In genomic region chr1:134096264-134096934, GRCm38 (mm10) we compare ENCODE assay signal across 10 mouse cellular contexts. TPM values are rescaled to one million over a fixed set of nuclear protein-coding genes. Genes with fewer than 3 reads are reported as not detected.
A peak's percentile ranks its signal among the peaks of the same experiment; 100 is the strongest.
DNase-seq lines count a peak whose midpoint lies in the region; ATAC-seq and TF ChIP-seq lines count a peak whose summit lies in the region.
"Had no signal": no experiment of that assay in that cellular context is flagged by ENCODE, and none has a peak within 500 bp of the region (broad histone marks: within the 10 kb centered on the region; RNA-seq: fewer than 3 reads in every experiment).

No protein-coding gene starts in this region.

- ATAC-seq in forebrain, embryonic 14.5 days, result peak; percentile 88
- ATAC-seq in kidney, postnatal 0 days (replicated peaks; ENCODE audit: low FRiP score, low read depth), result no peak
- ATAC-seq in midbrain, embryonic 11.5 days (ENCODE audit: low FRiP score), result peak; percentile 15
- no peak for ATAC-seq in activated CD4-positive, CD25-positive, alpha-beta regulatory T cell, adult 4 months
- no peak for ATAC-seq in erythroid progenitor cell, adult 5-6 weeks (replicated peaks; ENCODE audit: low FRiP score, poor library complexity, severe bottlenecking)

- no peaks in the 10 kb centered on the region for H3K36me3 ChIP-seq in forebrain, embryonic 14.5 days (ENCODE audit: control insufficient read depth, insufficient read depth, low read length)
- no peaks in the 10 kb centered on the region for H3K36me3 ChIP-seq in kidney, postnatal 0 days (ENCODE audit: insufficient read depth, low read length)
- no peaks in the 10 kb centered on the region for H3K36me3 ChIP-seq in midbrain, embryonic 11.5 days (ENCODE audit: control insufficient read depth, insufficient read depth, low read length)
- H3K36me3 ChIP-seq: G1E had no signal

- H3K4me1 ChIP-seq in forebrain, embryonic 14.5 days (ENCODE audit: control insufficient read depth, insufficient read depth, low read length), result peaks cover 63% of the 10 kb centered on the region
- H3K4me1 ChIP-seq in kidney, postnatal 0 days (replicated peaks; ENCODE audit: insufficient read depth, low read length), result peaks cover 67% of the 10 kb centered on the region
- peaks cover 26% of the 10 kb centered on the region for H3K4me1 ChIP-seq in midbrain, embryonic 11.5 days (ENCODE audit: control insufficient read depth, insufficient read depth, low read length)

- no peak for TF ChIP-seq CTCF in gastrocnemius, adult 2 months (IDR thresholded peaks at IDR 0.05)
- TF ChIP-seq CTCF in kidney, postnatal 0 days (IDR thresholded peaks at IDR 0.05; ENCODE audit: low read depth), result no peak

- H3K4me2 ChIP-seq in forebrain, embryonic 14.5 days (ENCODE audit: low read length), result peak overlapping the region; percentile 19
- H3K4me2 ChIP-seq in kidney, postnatal 0 days (ENCODE audit: low read length), result no peak overlapping the region
- no peak overlapping the region for H3K4me2 ChIP-seq in midbrain, embryonic 11.5 days

- H3K27ac ChIP-seq in gastrocnemius, adult 2 months, result peak overlapping the region; percentile 100
- peak overlapping the region; percentile 93 for H3K27ac ChIP-seq in forebrain, embryonic 14.5 days (ENCODE audit: low read depth, low read length)
- H3K27ac ChIP-seq in kidney, postnatal 0 days, result peak overlapping the region; percentile 55; the same call in 1 of the 2 replicates
- peak overlapping the region; percentile 62 for H3K27ac ChIP-seq in midbrain, embryonic 11.5 days (ENCODE audit: low read depth, low read length)

- H3K9me3 ChIP-seq in forebrain, embryonic 14.5 days (replicated peaks; ENCODE audit: control insufficient read depth, low read length), result no peaks in the 10 kb centered on the region
- H3K9me3 ChIP-seq in kidney, postnatal 0 days (replicated peaks; ENCODE audit: low read length), result no peaks in the 10 kb centered on the region
- H3K9me3 ChIP-seq in midbrain, embryonic 11.5 days (ENCODE audit: control insufficient read depth, low read length), result no peaks in the 10 kb centered on the region
- H3K9me3 ChIP-seq: G1E had no signal

- 7% methylated on average over 14 of the region's 14 CpGs for WGBS in forebrain, embryonic 14.5 days
- WGBS in kidney, postnatal 0 days, result 42% methylated on average over 14 of the region's 14 CpGs
- 69% methylated on average over 14 of the region's 14 CpGs for WGBS in midbrain, embryonic 11.5 days

- DNase-seq in gastrocnemius, adult 2 months, result no peak
- no peak for DNase-seq in gastrocnemius, postnatal 25 days
- DNase-seq in CD4-positive helper T cell, adult 2 months (ENCODE audit: low read depth, low spot score), result peak; percentile 39
- peak; percentile 95 for DNase-seq in forebrain, embryonic 14.5 days (ENCODE audit: low spot score)
- DNase-seq in kidney, postnatal 0 days (ENCODE audit: low spot score), result peak; percentile 52
- no peak for DNase-seq in midbrain, embryonic 11.5 days (ENCODE audit: low spot score, missing footprints)

- H3K27me3 ChIP-seq in forebrain, embryonic 14.5 days (replicated peaks; ENCODE audit: control insufficient read depth, insufficient read depth, low read length), result no peaks in the 10 kb centered on the region
- H3K27me3 ChIP-seq in kidney, postnatal 0 days (ENCODE audit: insufficient read depth, low read length), result no peaks in the 10 kb centered on the region
- no peaks in the 10 kb centered on the region for H3K27me3 ChIP-seq in midbrain, embryonic 11.5 days (ENCODE audit: control insufficient read depth, insufficient read depth, low read length)

- peak overlapping the region; percentile 17; the same call in 1 of the 2 replicates for H3K9ac ChIP-seq in forebrain, embryonic 14.5 days (ENCODE audit: low read length)
- H3K9ac ChIP-seq in kidney, postnatal 0 days (ENCODE audit: low read depth, low read length), result no peak overlapping the region
- peak overlapping the region; percentile 34 for H3K9ac ChIP-seq in midbrain, embryonic 11.5 days (ENCODE audit: low read length)

- H3K4me3 ChIP-seq in gastrocnemius, adult 2 months, result no peak overlapping the region
- H3K4me3 ChIP-seq in forebrain, embryonic 14.5 days (ENCODE audit: low read depth, low read length), result no peak overlapping the region
- H3K4me3 ChIP-seq in kidney, postnatal 0 days (replicated peaks; ENCODE audit: low read depth, low read length), result no peak overlapping the region
- H3K4me3 ChIP-seq in midbrain, embryonic 11.5 days (ENCODE audit: low read depth, low read length), result no peak overlapping the region

- intact Hi-C loops in gastrocnemius, adult 2 months (cut with DNase I), result no loop called here

RNA-seq across cellular contexts. Expression of gene Chit1, which starts 14.6 kb away (rescaled TPM):
- total RNA-seq in gastrocnemius, adult 2 months (2021), result not detected
- total RNA-seq in gastrocnemius, postnatal 25 days (2021), result not detected
- 0.13 TPM in 1 of 2 replicates, not detected in the other for polyA plus RNA-seq in forebrain, embryonic 14.5 days (2014; fragmentation: Nextera tagmentation; extraction: Ambion mirVana)
- 0.41 and 0.58 TPM in 2 replicates for polyA plus RNA-seq in kidney, postnatal 0 days (2015; fragmentation: Nextera tagmentation; extraction: Ambion mirVana)
- not detected in 2 replicates for polyA plus RNA-seq in midbrain, embryonic 11.5 days (2014; fragmentation: Nextera tagmentation; extraction: Ambion mirVana)
- polyA plus RNA-seq in activated CD4-positive, CD25-positive, alpha-beta regulatory T cell, adult 4 months (2017; shearing (Covaris generic)), result not detected
- total RNA-seq in erythroid progenitor cell, adult 5-6 weeks (2015; ENCODE audit: low replicate concordance), result 1.1 and 4.2 TPM in 2 replicates
- total RNA-seq in erythroid progenitor cell, adult 5-6 weeks (2017; ENCODE audit: low replicate concordance), result not detected in 2 replicates
- total RNA-seq: G1E; hematopoietic stem cell, adult 5-6 weeks had no signal
- polyA plus RNA-seq: G1E had no signal

RNA-seq across cellular contexts. Expression of gene Btg2, which starts 17.5 kb away (rescaled TPM):
- 10 to 100 TPM; 14.1 to 46.8 TPM for total RNA-seq in gastrocnemius, adult 2 months (2021)
- total RNA-seq in gastrocnemius, postnatal 25 days (2021), result 10 to 100 TPM; 15.1 to 27.0 TPM
- polyA plus RNA-seq in forebrain, embryonic 14.5 days (2014; fragmentation: Nextera tagmentation; extraction: Ambion mirVana), result 67.3 and 82.6 TPM in 2 replicates
- 37.5 and 39.2 TPM in 2 replicates for polyA plus RNA-seq in kidney, postnatal 0 days (2015; fragmentation: Nextera tagmentation; extraction: Ambion mirVana)
- 150 and 153 TPM in 2 replicates for polyA plus RNA-seq in midbrain, embryonic 11.5 days (2014; fragmentation: Nextera tagmentation; extraction: Ambion mirVana)
- polyA plus RNA-seq in activated CD4-positive, CD25-positive, alpha-beta regulatory T cell, adult 4 months (2017; shearing (Covaris generic)), result 100 to 1,000 TPM; 174 to 181 TPM
- total RNA-seq in erythroid progenitor cell, adult 5-6 weeks (2015; ENCODE audit: low replicate concordance), result 156 and 184 TPM in 2 replicates
- total RNA-seq in erythroid progenitor cell, adult 5-6 weeks (2017; ENCODE audit: low replicate concordance), result 261 and 289 TPM in 2 replicates

RNA-seq across cellular contexts. Expression of gene Fmod, which starts 59.3 kb away (rescaled TPM):
- 100 to 1,000 TPM in 1 of 2 experiments, 10 to 100 TPM in 1; 53.6 to 322 TPM for total RNA-seq in gastrocnemius, adult 2 months (2021)
- total RNA-seq in gastrocnemius, postnatal 25 days (2021), result 100 to 1,000 TPM in 1 of 2 experiments, 10 to 100 TPM in 1; 33.0 to 107 TPM
- 3.3 and 7.7 TPM in 2 replicates for polyA plus RNA-seq in forebrain, embryonic 14.5 days (2014; fragmentation: Nextera tagmentation; extraction: Ambion mirVana)
- polyA plus RNA-seq in kidney, postnatal 0 days (2015; fragmentation: Nextera tagmentation; extraction: Ambion mirVana), result 7.8 and 9.4 TPM in 2 replicates
- 5.7 and 6.8 TPM in 2 replicates for polyA plus RNA-seq in midbrain, embryonic 11.5 days (2014; fragmentation: Nextera tagmentation; extraction: Ambion mirVana)
- not detected for polyA plus RNA-seq in activated CD4-positive, CD25-positive, alpha-beta regulatory T cell, adult 4 months (2017; shearing (Covaris generic))
- total RNA-seq in erythroid progenitor cell, adult 5-6 weeks (2015; ENCODE audit: low replicate concordance), result not detected in 2 replicates
- total RNA-seq in erythroid progenitor cell, adult 5-6 weeks (2017; ENCODE audit: low replicate concordance), result not detected in 2 replicates
- total RNA-seq: hematopoietic stem cell, adult 5-6 weeks had no signal
- polyA plus RNA-seq: G1E had no signal

Comparison
In these comparisons a context has a peak if more than half of its experiments do, and no peak if none do; other contexts are left out.
1. DNase-seq: peak in CD4-positive helper T cell, adult 2 months (single experiment), forebrain, embryonic 14.5 days (single experiment) and kidney, postnatal 0 days (single experiment); none in gastrocnemius, adult 2 months (single experiment), gastrocnemius, postnatal 25 days (single experiment) and midbrain, embryonic 11.5 days (single experiment).
2. ATAC-seq: peak in forebrain, embryonic 14.5 days (single experiment) and midbrain, embryonic 11.5 days (single experiment); none in kidney, postnatal 0 days (single experiment), activated CD4-positive, CD25-positive, alpha-beta regulatory T cell, adult 4 months (single experiment) and erythroid progenitor cell, adult 5-6 weeks (single experiment).
3. Peak in every context shown above with its lines, with median percentiles within 50 percentile points of each other: H3K27ac ChIP-seq.